Mouse (Mus musculus) embryonic fibroblast, embryonic 13.5 days (primary cell): ENCODE data around the gene Yrdc.

Experiments
- CTCF ChIP-seq: IDR thresholded peaks from 2 replicates; pipeline ENCODE4 v1.5.1; 2011; ENCODE audit warnings: mild to moderate bottlenecking, control low read depth, low read length, moderate library complexity, borderline replicate concordance; ENCODE audit not compliant: insufficient read depth
- POLR2A ChIP-seq: IDR thresholded peaks from 2 replicates; pipeline ENCODE4 v1.6.1; 2011; ENCODE audit warnings: low read depth, mild to moderate bottlenecking, control low read depth, low read length, moderate library complexity

GRCm38 (mm10) chr4:124861283-124862188 is 11.1 kb downstream of the Yrdc start, which contains the start of gene Maneal:
- TF ChIP-seq CTCF: no peak
- no peak for TF ChIP-seq POLR2A
